Mouse (Mus musculus): Measurements from ENCODE around the gene Efnb2. TPM values are rescaled to one million over a fixed set of nuclear protein-coding genes. Genes with fewer than 3 reads are reported as not detected.

Gene Efnb2
- polyA plus RNA-seq (2017; shearing (Covaris generic)), result not detected

GRCm38 (mm10) chr8:8661103-8661758, at the start of gene Efnb2:
Gene Efnb2, minus strand, starts transcription at chr8:8661242.

GRCm38 (mm10) chr8:8690146-8691092, 29.4 kb upstream of the Efnb2 start, which contains the start of gene Arglu1:
Gene Arglu1, minus strand, starts transcription at chr8:8690521.

Other genes starting within 250 kb of the Efnb2 start
- 11.0 TPM for gene Arglu1, start 29.3 kb upstream of the Efnb2 start, polyA plus RNA-seq (2017; shearing (Covaris generic))